Mouse (Mus musculus) c-Kit-positive CD71-positive TER-119-positive erythroid progenitor cells, embryonic 14.5 days (primary cell): ENCODE data around the gene Olfr1140.

Source experiments
- DNase-seq: peaks from one replicate; pipeline ENCODE4 v3.0.0-alpha.2; 2013; ENCODE audit warnings: low spot score

Gene Olfr1140

GRCm38 (mm10) chr2:87743452-87743851 lies at the start of gene Olfr1140:
Olfr1140 (plus strand) TSS chr2:87743752.
- DNase-seq, result no peak

GRCm38 (mm10) chr2:87693847-87694246 lies 49.7 kb upstream of the Olfr1140 start, which contains the start of gene Olfr1136:
Olfr1136 (minus strand) TSS chr2:87693947.
- no peak for DNase-seq

- DNase-seq, result no peak
These were observed 30.5 kb upstream of the Olfr1140 start, which contains the start of gene Olfr1137 for GRCm38 (mm10) chr2:87713079-87713478. Olfr1137 (minus strand) TSS chr2:87713179.

- no peak for DNase-seq
These were observed 3.7 kb upstream of the Olfr1140 start, which contains the start of gene Olfr1138 for GRCm38 (mm10) chr2:87739878-87740277. Olfr1138 (minus strand) TSS chr2:87739978.

GRCm38 (mm10) chr2:87753891-87754290 lies 10.3 kb downstream of the Olfr1140 start, which contains the start of gene Olfr1141:
Olfr1141 (minus strand) TSS chr2:87753991.
- no peak for DNase-seq

GRCm38 (mm10) chr2:87776143-87776542 lies 32.6 kb downstream of the Olfr1140 start:
- DNase-seq, result no peak

- DNase-seq, result no peak
These were observed 35.6 kb downstream of the Olfr1140 start, which contains the start of gene Olfr152 for GRCm38 (mm10) chr2:87779183-87779582. Olfr152 (plus strand) TSS chr2:87779483.
